Mouse (Mus musculus): ENCODE data around the gene Klhl5.

The Klhl5 gene

GRCm38 (mm10) chr5:65213321-65213720, 106.0 kb downstream of the Klhl5 start:
- DNase-seq, result peak; percentile 39
